Mouse (Mus musculus) ovary, postnatal 36 days (tissue): ENCODE results near the gene Vmn1r52.
"Not testable (repeated sequence)": the region's sequence is repeated elsewhere in the genome, so short reads cannot be mapped to it uniquely, and the experiment has no call there.

Experiments
- DNase-seq: peaks from one replicate; pipeline ENCODE4 v3.0.0; 2022; ENCODE audit warnings: low spot score, mixed read lengths

Vmn1r52 gene

GRCm38 (mm10) chr6:90174508-90174907 is at the start of gene Vmn1r52:
TSS of gene Vmn1r52 (plus strand) at chr6:90174808.
- no peak for DNase-seq

DNA sequence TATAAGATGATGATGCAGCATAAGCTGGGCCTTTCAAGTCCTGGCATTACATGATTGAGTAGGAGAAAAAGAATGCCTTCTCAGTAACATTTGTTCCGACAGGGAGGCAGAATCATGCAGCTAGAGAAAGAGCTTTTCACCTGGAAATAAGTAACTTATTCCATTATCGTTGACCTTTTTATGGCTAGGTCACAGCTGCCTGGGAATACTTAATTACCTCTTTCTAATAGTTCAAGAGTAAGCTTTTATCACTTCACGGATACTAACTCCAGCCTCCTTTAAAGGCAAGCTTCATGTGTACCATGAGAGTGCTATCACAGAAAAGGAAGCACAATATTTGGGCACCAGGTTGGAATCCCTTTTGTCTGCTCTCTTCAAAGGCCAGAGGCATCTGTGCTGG is 14.5 kb upstream of the Vmn1r52 start:
- no peak for DNase-seq

- not testable (repeated sequence) for DNase-seq
Measured at GRCm38 (mm10) chr6:90202493-90202892, 27.9 kb downstream of the Vmn1r52 start, which contains the start of gene V1ra8. TSS of gene V1ra8 (plus strand) at chr6:90202793.

DNA sequence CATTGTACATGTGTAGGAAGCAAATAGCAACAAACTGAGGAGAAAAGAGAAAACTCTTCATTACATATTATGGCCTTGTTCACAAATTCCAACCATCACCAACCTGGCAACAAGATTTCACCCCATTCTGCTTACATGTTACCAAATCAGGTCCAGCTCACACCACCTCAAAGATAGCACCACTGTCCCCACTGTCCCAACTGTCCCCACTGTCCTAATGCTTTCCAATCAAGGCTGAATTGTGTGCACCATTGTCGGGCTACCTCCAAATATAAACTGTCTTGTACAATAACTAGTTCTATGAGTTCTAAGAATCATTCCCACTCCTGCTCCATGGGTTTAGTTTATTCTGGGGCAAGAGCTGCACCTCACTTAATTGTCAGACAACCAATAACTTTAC is 49.7 kb downstream of the Vmn1r52 start, which contains the start of gene Vmn1r53:
Gene Vmn1r53 (minus strand): TSS at position 101 of the 400 bp plus-strand sequence.
- DNase-seq, result no peak
